ENCODE assay signal across 13 mouse cellular contexts in genomic region chr5:52440278-52440677, GRCm38 (mm10). TPM values are rescaled to one million over a fixed set of nuclear protein-coding genes. Genes with fewer than 3 reads are reported as not detected.
"Had no signal": no experiment of that assay in that cellular context is flagged by ENCODE, and none has a peak within 500 bp of the region (broad histone marks: within the 10 kb centered on the region; RNA-seq: fewer than 3 reads in every experiment).

No protein-coding gene starts in this region.

- H3K4me1 ChIP-seq: limb, embryonic 12.5 days; liver, embryonic 13.5 days; lung, embryonic 15.5 days; megakaryocyte, embryonic 14.5 days; midbrain, embryonic 12.5 days had no signal

- H3K4me3 ChIP-seq: limb, embryonic 12.5 days; liver, embryonic 13.5 days; lung, embryonic 15.5 days; megakaryocyte, embryonic 14.5 days; midbrain, embryonic 12.5 days had no signal

- DNase-seq: kidney, adult 8-10 months; kidney, postnatal 36 days; liver; liver, embryonic 13.5 days; liver, postnatal 0 days; lung, postnatal 14 days had no signal

- H3K9ac ChIP-seq: limb, embryonic 12.5 days; liver, embryonic 13.5 days; liver, postnatal 0 days; lung, embryonic 15.5 days; midbrain, embryonic 12.5 days had no signal

- H3K4me2 ChIP-seq: limb, embryonic 12.5 days; liver, embryonic 13.5 days; lung, embryonic 15.5 days; midbrain, embryonic 12.5 days had no signal

- H3K9me3 ChIP-seq: liver, embryonic 13.5 days; lung, embryonic 15.5 days; midbrain, embryonic 12.5 days had no signal

- ATAC-seq: liver, postnatal 0 days had no signal

- H3K27me3 ChIP-seq: limb, embryonic 12.5 days; liver, embryonic 13.5 days; lung, embryonic 15.5 days; megakaryocyte, embryonic 14.5 days; midbrain, embryonic 12.5 days had no signal

- H3K36me3 ChIP-seq: limb, embryonic 12.5 days; liver, embryonic 13.5 days; lung, embryonic 15.5 days; midbrain, embryonic 12.5 days had no signal

- H3K27ac ChIP-seq: limb, embryonic 12.5 days; liver, embryonic 13.5 days; lung, embryonic 15.5 days; macrophage; midbrain, embryonic 12.5 days; stomach, postnatal 0 days had no signal

RNA-seq across cellular contexts. Expression of gene Ccdc149, which starts 31.0 kb away (rescaled TPM):
- total RNA-seq: neutrophil, adult 5-6 weeks had no signal
- polyA plus RNA-seq: macrophage had no signal
